13 mouse cellular contexts compared by ENCODE assay signal in the genomic region with DNA sequence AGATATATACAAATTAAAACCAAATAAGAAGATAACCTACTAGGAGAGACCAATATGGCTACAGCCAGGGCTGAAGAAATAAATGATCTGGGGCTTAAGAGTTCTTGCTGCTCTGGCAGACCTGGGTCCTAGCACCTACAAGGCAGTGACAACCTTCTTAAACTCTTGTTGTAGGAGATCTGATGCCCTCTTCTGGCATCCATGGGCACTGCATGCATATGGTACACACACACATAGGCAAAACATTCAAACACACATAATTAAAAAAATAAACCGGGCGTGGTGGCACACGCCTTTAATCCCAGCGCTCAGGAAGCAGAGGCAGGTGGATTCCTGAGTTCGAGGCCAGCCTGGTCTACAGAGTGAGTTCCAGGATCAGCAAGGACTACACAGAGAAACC. TPM values are rescaled to one million over a fixed set of nuclear protein-coding genes. Genes with fewer than 3 reads are reported as not detected.
DNase-seq lines count a peak whose midpoint lies in the region; ATAC-seq and TF ChIP-seq lines count a peak whose summit lies in the region.
"Had no signal": no experiment of that assay in that cellular context is flagged by ENCODE, and none has a peak within 500 bp of the region (broad histone marks: within the 10 kb centered on the region; RNA-seq: fewer than 3 reads in every experiment).

No protein-coding gene starts in this region.

- no peak for TF ChIP-seq EP300 in ES-Bruce4 (IDR thresholded peaks at IDR 0.05; ENCODE audit: insufficient read depth, low read depth, low read length)
- no peak for TF ChIP-seq EP300 in liver, postnatal 0 days (IDR thresholded peaks at IDR 0.05; ENCODE audit: low read depth)

- 89% methylated on average over 5 of the region's 5 CpGs for WGBS in liver, embryonic 11.5 days
- 94% methylated on average over 5 of the region's 5 CpGs for WGBS in liver, postnatal 0 days (ENCODE audit: insufficient replicate concordance)

- TF ChIP-seq CTCF in ES-Bruce4 (IDR thresholded peaks at IDR 0.05; ENCODE audit: low read depth, low read length) = peak; percentile 9
- peak; percentile 47 for TF ChIP-seq CTCF in liver, postnatal 0 days (IDR thresholded peaks at IDR 0.05; ENCODE audit: low read depth)

- DNase-seq in CD4-positive, CD25-positive, alpha-beta regulatory T cell, adult 2 months (ENCODE audit: low read depth, low spot score) = peak; percentile 53
- DNase-seq in liver = peak; percentile 43
- no peak for DNase-seq in liver, embryonic 11.5 days (ENCODE audit: low spot score)
- peak; percentile 29 for DNase-seq in liver, postnatal 0 days
- DNase-seq in adrenal gland, postnatal 14 days = no peak
- DNase-seq in adrenal gland, postnatal 36 days = no peak
- DNase-seq: kidney, adult 11 months; right cerebral cortex, adult 18-20 months had no signal

- H3K4me3 ChIP-seq in liver, embryonic 11.5 days (ENCODE audit: low read depth, low read length) = no peak overlapping the region
- H3K4me3 ChIP-seq in ES-Bruce4 (ENCODE audit: low read depth, low read length) = no peak overlapping the region
- no peak overlapping the region for H3K4me3 ChIP-seq in liver, postnatal 0 days (ENCODE audit: low read depth, low read length)
- H3K4me3 ChIP-seq: forebrain, embryonic 13.5 days; midbrain, embryonic 12.5 days; neural tube, embryonic 12.5 days had no signal

- H3K9me3 ChIP-seq in liver, embryonic 11.5 days (ENCODE audit: control insufficient read depth, low read length) = no peaks in the 10 kb centered on the region
- no peaks in the 10 kb centered on the region for H3K9me3 ChIP-seq in ES-Bruce4 (replicated peaks; ENCODE audit: control insufficient read depth, insufficient read depth, low read length, poor library complexity, severe bottlenecking)
- H3K9me3 ChIP-seq in liver, postnatal 0 days (ENCODE audit: low read length) = no peaks in the 10 kb centered on the region
- H3K9me3 ChIP-seq: midbrain, embryonic 12.5 days; neural tube, embryonic 12.5 days had no signal

- H3K4me2 ChIP-seq in liver, embryonic 11.5 days = no peak overlapping the region
- H3K4me2 ChIP-seq in liver, postnatal 0 days (ENCODE audit: low read depth, low read length) = no peak overlapping the region
- H3K4me2 ChIP-seq: forebrain, embryonic 13.5 days; midbrain, embryonic 12.5 days; neural tube, embryonic 12.5 days had no signal

- no peak for TF ChIP-seq POLR2A in ES-Bruce4 (IDR thresholded peaks at IDR 0.05; ENCODE audit: insufficient read depth, low read length)

- ATAC-seq in CD4-positive, CD25-positive, alpha-beta regulatory T cell, adult 4 months = no peak
- no peak for ATAC-seq in liver, embryonic 11.5 days (replicated peaks; ENCODE audit: low FRiP score)
- no peak for ATAC-seq in liver, postnatal 0 days
- ATAC-seq: forebrain, embryonic 13.5 days had no signal

- no peaks in the 10 kb centered on the region for H3K36me3 ChIP-seq in liver, embryonic 11.5 days (ENCODE audit: control insufficient read depth, insufficient read depth, low read length)
- no peaks in the 10 kb centered on the region for H3K36me3 ChIP-seq in ES-Bruce4 (ENCODE audit: control insufficient read depth, insufficient read depth, low read length, poor library complexity, severe bottlenecking)
- no peaks in the 10 kb centered on the region for H3K36me3 ChIP-seq in liver, postnatal 0 days (replicated peaks; ENCODE audit: insufficient read depth, low read length)
- H3K36me3 ChIP-seq: midbrain, embryonic 12.5 days; neural tube, embryonic 12.5 days had no signal

- H3K4me1 ChIP-seq in liver, embryonic 11.5 days (replicated peaks; ENCODE audit: control insufficient read depth, insufficient read depth, low read length) = peaks cover 38% of the 10 kb centered on the region
- H3K4me1 ChIP-seq in ES-Bruce4 (ENCODE audit: control insufficient read depth, insufficient read depth, low read length) = no peaks in the 10 kb centered on the region
- peaks cover 21% of the 10 kb centered on the region for H3K4me1 ChIP-seq in liver, postnatal 0 days (ENCODE audit: insufficient read depth)

- no peak overlapping the region for H3K27ac ChIP-seq in liver, embryonic 11.5 days (ENCODE audit: low read depth, low read length)
- no peak overlapping the region for H3K27ac ChIP-seq in ES-Bruce4 (ENCODE audit: insufficient read depth, low read length)
- H3K27ac ChIP-seq in liver, postnatal 0 days (ENCODE audit: low read depth) = no peak overlapping the region
- H3K27ac ChIP-seq: forebrain, embryonic 13.5 days; midbrain, embryonic 12.5 days; neural tube, embryonic 12.5 days had no signal

- H3K27me3 ChIP-seq in liver, embryonic 11.5 days (replicated peaks; ENCODE audit: control insufficient read depth, insufficient read depth, low read length) = no peaks in the 10 kb centered on the region
- no peaks in the 10 kb centered on the region for H3K27me3 ChIP-seq in ES-Bruce4 (ENCODE audit: control insufficient read depth, insufficient read depth, low read length, poor library complexity, severe bottlenecking)
- H3K27me3 ChIP-seq in liver, postnatal 0 days (ENCODE audit: insufficient read depth, low read length) = no peaks in the 10 kb centered on the region
- H3K27me3 ChIP-seq: forebrain, embryonic 13.5 days; midbrain, embryonic 12.5 days; neural tube, embryonic 12.5 days had no signal

- no peak overlapping the region for H3K9ac ChIP-seq in liver, embryonic 11.5 days (ENCODE audit: low read depth, low read length)
- H3K9ac ChIP-seq in ES-Bruce4 (ENCODE audit: low read depth, poor library complexity, severe bottlenecking) = no peak overlapping the region
- no peak overlapping the region for H3K9ac ChIP-seq in liver, postnatal 0 days (replicated peaks)
- H3K9ac ChIP-seq: forebrain, embryonic 13.5 days; midbrain, embryonic 12.5 days; neural tube, embryonic 12.5 days had no signal

RNA-seq across cellular contexts. Expression of a gene that starts 2.5 kb away (rescaled TPM):
- 1 to 10 TPM; 5.6 to 6.0 TPM for polyA plus RNA-seq in CD4-positive, CD25-positive, alpha-beta regulatory T cell, adult 4 months (2017; shearing (Covaris generic))
- polyA plus RNA-seq in liver, embryonic 11.5 days (2014; fragmentation: Nextera tagmentation; extraction: Ambion mirVana) = 30.9 and 32.4 TPM in 2 replicates
- polyA plus RNA-seq in ES-Bruce4 (2011; ENCODE audit: insufficient read depth, insufficient read length, low read depth, missing spikeins) = 31.5 and 35.1 TPM in 2 replicates
- polyA plus RNA-seq in liver, postnatal 0 days (2015; fragmentation: Nextera tagmentation; extraction: Ambion mirVana) = 6.2 and 7.7 TPM in 2 replicates
- total RNA-seq in adrenal gland, postnatal 14 days (2021) = 40.3 and 46.2 TPM in 2 replicates
- total RNA-seq in adrenal gland, postnatal 36 days (2021) = 10 to 100 TPM; 57.8 to 58.4 TPM

RNA-seq across cellular contexts. Expression of a gene that starts 39.0 kb away (rescaled TPM):
- polyA plus RNA-seq in CD4-positive, CD25-positive, alpha-beta regulatory T cell, adult 4 months (2017; shearing (Covaris generic)) = 10 to 100 TPM; 24.7 to 30.1 TPM
- polyA plus RNA-seq in liver, embryonic 11.5 days (2014; fragmentation: Nextera tagmentation; extraction: Ambion mirVana) = 24.6 and 24.7 TPM in 2 replicates
- polyA plus RNA-seq in ES-Bruce4 (2011; ENCODE audit: insufficient read depth, insufficient read length, low read depth, missing spikeins) = 22.5 and 24.4 TPM in 2 replicates
- 8.0 and 10.1 TPM in 2 replicates for polyA plus RNA-seq in liver, postnatal 0 days (2015; fragmentation: Nextera tagmentation; extraction: Ambion mirVana)
- total RNA-seq in adrenal gland, postnatal 14 days (2021) = 7.8 and 10.7 TPM in 2 replicates
- 1 to 10 TPM; 7.9 to 8.6 TPM for total RNA-seq in adrenal gland, postnatal 36 days (2021)

Comparison
In these comparisons a context has a peak if more than half of its experiments do, and no peak if none do; other contexts are left out.
1. DNase-seq: peak in CD4-positive, CD25-positive, alpha-beta regulatory T cell, adult 2 months (single experiment), liver (single experiment) and liver, postnatal 0 days (single experiment); none in liver, embryonic 11.5 days (single experiment), adrenal gland, postnatal 14 days (single experiment) and adrenal gland, postnatal 36 days (0 of 2).